ENCODE assay signal across 15 mouse cellular contexts in genomic region chr16:96541056-96541455, GRCm38 (mm10).
DNase-seq lines count a peak whose midpoint lies in the region; ATAC-seq and TF ChIP-seq lines count a peak whose summit lies in the region.
"Had no signal": no experiment of that assay in that cellular context is flagged by ENCODE, and none has a peak within 500 bp of the region (broad histone marks: within the 10 kb centered on the region; RNA-seq: fewer than 3 reads in every experiment).

No protein-coding gene starts in this region.

- ATAC-seq in kidney, embryonic 14.5 days (ENCODE audit: low FRiP score, low TSS enrichment), result no peak
- no peak for ATAC-seq in lung, postnatal 0 days
- ATAC-seq in megakaryocyte, adult 5-6 weeks (ENCODE audit: poor library complexity, severe bottlenecking), result peak; percentile 88
- no peak for ATAC-seq in midbrain, embryonic 14.5 days (ENCODE audit: low FRiP score, low TSS enrichment)
- ATAC-seq: intestine, embryonic 15.5 days had no signal

- no peaks in the 10 kb centered on the region for H3K36me3 ChIP-seq in kidney, adult 2 months (ENCODE audit: control insufficient read depth, insufficient read depth, low read length)
- no peaks in the 10 kb centered on the region for H3K36me3 ChIP-seq in kidney, embryonic 14.5 days (ENCODE audit: control insufficient read depth, insufficient read depth, low read length)
- H3K36me3 ChIP-seq in lung, postnatal 0 days (ENCODE audit: insufficient read depth, low read length), result no peaks in the 10 kb centered on the region
- no peaks in the 10 kb centered on the region for H3K36me3 ChIP-seq in splenic B cell, adult 2 months (ENCODE audit: control insufficient read depth, insufficient read depth, low read length, poor library complexity, severe bottlenecking)
- no peaks in the 10 kb centered on the region for H3K36me3 ChIP-seq in midbrain, embryonic 14.5 days (ENCODE audit: control insufficient read depth, insufficient read depth, low read length)
- H3K36me3 ChIP-seq: hindbrain, embryonic 10.5 days; intestine, embryonic 15.5 days; limb, embryonic 12.5 days; neural tube, embryonic 15.5 days had no signal

- no peak overlapping the region for H3K27ac ChIP-seq in kidney, adult 2 months (ENCODE audit: insufficient read depth, low read depth, low read length)
- no peak overlapping the region for H3K27ac ChIP-seq in kidney, embryonic 14.5 days (ENCODE audit: low read depth, low read length)
- H3K27ac ChIP-seq in lung, postnatal 0 days (ENCODE audit: low read length), result no peak overlapping the region
- no peak overlapping the region for H3K27ac ChIP-seq in midbrain, embryonic 14.5 days (replicated peaks; ENCODE audit: low read depth, low read length)
- H3K27ac ChIP-seq: hindbrain, embryonic 10.5 days; intestine, embryonic 15.5 days; limb, embryonic 12.5 days; neural tube, embryonic 15.5 days had no signal

- WGBS in kidney, adult 2 months, result 48% methylated on average over 2 of the region's 2 CpGs
- WGBS in kidney, embryonic 14.5 days, result 66% methylated on average over 2 of the region's 2 CpGs
- WGBS in lung, postnatal 0 days, result 65% methylated on average over 2 of the region's 2 CpGs
- 60% methylated on average over 2 of the region's 2 CpGs for WGBS in midbrain, embryonic 14.5 days

- peak; percentile 21 for DNase-seq in kidney, adult 2 months
- DNase-seq in lung, postnatal 10 days, result peak; percentile 14
- no peak for DNase-seq in lung, postnatal 0 days (ENCODE audit: low spot score)
- DNase-seq in splenic B cell, adult 2 months (ENCODE audit: low read depth, low spot score), result peak; percentile 87
- no peak for DNase-seq in frontal cortex, postnatal 36 days (ENCODE audit: low spot score in 2 of 2)
- DNase-seq in midbrain, embryonic 14.5 days, result no peak
- DNase-seq: cerebellum, adult 9-10 months; right cerebral cortex, adult 18-20 months had no signal

- TF ChIP-seq EP300 in lung, postnatal 0 days (IDR thresholded peaks at IDR 0.05), result no peak

- no peak for TF ChIP-seq POLR2A in kidney, adult 2 months (IDR thresholded peaks at IDR 0.05; ENCODE audit: low read depth, low read length)

- H3K9ac ChIP-seq in kidney, embryonic 14.5 days (ENCODE audit: low read depth, low read length), result no peak overlapping the region
- H3K9ac ChIP-seq in lung, postnatal 0 days (replicated peaks; ENCODE audit: low read depth), result no peak overlapping the region
- H3K9ac ChIP-seq in midbrain, embryonic 14.5 days (replicated peaks; ENCODE audit: low read length), result no peak overlapping the region
- H3K9ac ChIP-seq: intestine, embryonic 15.5 days; limb, embryonic 12.5 days; neural tube, embryonic 15.5 days had no signal

- no peaks in the 10 kb centered on the region for H3K9me3 ChIP-seq in kidney, embryonic 14.5 days (ENCODE audit: control insufficient read depth, low read length)
- no peaks in the 10 kb centered on the region for H3K9me3 ChIP-seq in lung, postnatal 0 days (ENCODE audit: low read length)
- H3K9me3 ChIP-seq in midbrain, embryonic 14.5 days (ENCODE audit: control insufficient read depth, low read length), result no peaks in the 10 kb centered on the region
- H3K9me3 ChIP-seq: hindbrain, embryonic 10.5 days; intestine, embryonic 15.5 days; limb, embryonic 12.5 days; neural tube, embryonic 15.5 days had no signal

- H3K4me1 ChIP-seq in kidney, adult 2 months (ENCODE audit: control insufficient read depth, insufficient read depth, low read length), result peaks cover 3% of the 10 kb centered on the region; the same call in 1 of the 2 replicates
- H3K4me1 ChIP-seq in kidney, embryonic 14.5 days (ENCODE audit: control insufficient read depth, insufficient read depth, low read length), result no peaks in the 10 kb centered on the region
- H3K4me1 ChIP-seq in lung, postnatal 0 days (ENCODE audit: insufficient read depth, low read depth, low read length), result no peaks in the 10 kb centered on the region
- no peaks in the 10 kb centered on the region for H3K4me1 ChIP-seq in midbrain, embryonic 14.5 days (ENCODE audit: control insufficient read depth, insufficient read depth, low read length)
- H3K4me1 ChIP-seq: hindbrain, embryonic 10.5 days; intestine, embryonic 15.5 days; neural tube, embryonic 15.5 days had no signal

- H3K27me3 ChIP-seq in kidney, adult 2 months (replicated peaks; ENCODE audit: control insufficient read depth, insufficient read depth, low read length), result no peaks in the 10 kb centered on the region
- H3K27me3 ChIP-seq in kidney, embryonic 14.5 days (ENCODE audit: control insufficient read depth, insufficient read depth, low read length), result no peaks in the 10 kb centered on the region
- no peaks in the 10 kb centered on the region for H3K27me3 ChIP-seq in lung, postnatal 0 days (replicated peaks; ENCODE audit: insufficient read depth, low read length)
- no peaks in the 10 kb centered on the region for H3K27me3 ChIP-seq in splenic B cell, adult 2 months (ENCODE audit: control insufficient read depth, insufficient read depth, low read length, poor library complexity, severe bottlenecking)
- H3K27me3 ChIP-seq in midbrain, embryonic 14.5 days (ENCODE audit: control insufficient read depth, insufficient read depth, low read length), result no peaks in the 10 kb centered on the region
- H3K27me3 ChIP-seq: intestine, embryonic 15.5 days; limb, embryonic 12.5 days; neural tube, embryonic 15.5 days had no signal

- no peak overlapping the region for H3K4me2 ChIP-seq in kidney, embryonic 14.5 days (replicated peaks; ENCODE audit: low read depth, low read length)
- no peak overlapping the region for H3K4me2 ChIP-seq in lung, postnatal 0 days (replicated peaks; ENCODE audit: low read depth, low read length)
- no peak overlapping the region for H3K4me2 ChIP-seq in midbrain, embryonic 14.5 days (ENCODE audit: low read length)
- H3K4me2 ChIP-seq: heart, embryonic 11.5 days; intestine, embryonic 15.5 days; limb, embryonic 12.5 days; neural tube, embryonic 15.5 days had no signal

- no peak for TF ChIP-seq CTCF in kidney, adult 2 months (conservative IDR thresholded peaks at IDR 0.05; ENCODE audit: insufficient read depth, insufficient read length, low read depth, low read length)
- TF ChIP-seq CTCF in lung, postnatal 0 days (IDR thresholded peaks at IDR 0.05), result no peak

- no peak overlapping the region for H3K4me3 ChIP-seq in kidney, adult 2 months (ENCODE audit: insufficient read depth, low read depth, low read length)
- no peak overlapping the region for H3K4me3 ChIP-seq in kidney, embryonic 14.5 days (ENCODE audit: low read length)
- H3K4me3 ChIP-seq in lung, postnatal 0 days (ENCODE audit: low read depth, low read length), result no peak overlapping the region
- H3K4me3 ChIP-seq in midbrain, embryonic 14.5 days (replicated peaks; ENCODE audit: low read depth, low read length), result no peak overlapping the region
- H3K4me3 ChIP-seq: hindbrain, embryonic 10.5 days; intestine, embryonic 15.5 days; limb, embryonic 12.5 days; neural tube, embryonic 15.5 days had no signal

Comparison
In these comparisons a context has a peak if more than half of its experiments do, and no peak if none do; other contexts are left out.
1. DNase-seq: peak in kidney, adult 2 months (single experiment), lung, postnatal 10 days (single experiment) and splenic B cell, adult 2 months (single experiment); none in lung, postnatal 0 days (single experiment), frontal cortex, postnatal 36 days (0 of 2) and midbrain, embryonic 14.5 days (single experiment).